Mouse (Mus musculus): Measurements from ENCODE around the gene Crim1. TPM values are rescaled to one million over a fixed set of nuclear protein-coding genes. Genes with fewer than 3 reads are reported as not detected.
A peak's percentile ranks its signal among the peaks of the same experiment; 100 is the strongest.

Gene Crim1
- total and polyA plus RNA-seq, 3 experiments, result 14.1 to 72.8 (median 21.9) TPM

- TF ChIP-seq GABPA (IDR thresholded peaks at IDR 0.05; ENCODE audit: insufficient replicate concordance, low read depth, low read length), result no peak
- no peak for TF ChIP-seq ETS1 (conservative IDR thresholded peaks at IDR 0.05; ENCODE audit: low read depth, low read length)
- no peak for TF ChIP-seq RAD21 (IDR thresholded peaks at IDR 0.05; ENCODE audit: low read depth, low read length)
- no peak for TF ChIP-seq MAX (IDR thresholded peaks at IDR 0.05; ENCODE audit: low read length)
- no peak for TF ChIP-seq CHD1 (IDR thresholded peaks at IDR 0.05; ENCODE audit: low read depth, low read length)
- TF ChIP-seq MAFK (IDR thresholded peaks at IDR 0.05; ENCODE audit: insufficient replicate concordance, low read length), result no peak
- TF ChIP-seq POLR2AphosphoS2 (IDR thresholded peaks at IDR 0.05; ENCODE audit: low read depth, low read length), result no peak
- TF ChIP-seq POLR2A (IDR thresholded peaks at IDR 0.05; ENCODE audit: low read depth, low read length), result no peak
- TF ChIP-seq CHD2 (IDR thresholded peaks at IDR 0.05; ENCODE audit: low read length), result no peak
- Histone ChIP-seq H3K9ac (ENCODE audit: insufficient read depth, low read depth) (no peak overlapping the region), H3K27ac (ENCODE audit: insufficient read depth, low read depth) (no peak overlapping the region), H3K9me3 (replicated peaks; ENCODE audit: low read length) (no peaks in the 10 kb centered on the region), H3K79me2 (replicated peaks; ENCODE audit: control insufficient read depth, extremely low read depth, insufficient read depth, poor library complexity, severe bottlenecking) (peaks cover 31% of the 10 kb centered on the region), H3K36me3 (replicated peaks in 1 of 2; ENCODE audit: control insufficient read depth in 1 of 2, insufficient read depth in 1 of 2, low read length in 1 of 2) (peaks cover 0 to 2% of the 10 kb centered on the region in 2 experiments), H3K4me2 (ENCODE audit: insufficient read depth, low read depth, poor library complexity, severe bottlenecking) (no peak overlapping the region), H3K4me1 (ENCODE audit: control insufficient read depth in 1 of 2, insufficient read depth in 2 of 2) (peaks cover 5 to 17% of the 10 kb centered on the region in 2 experiments; a peak in 3 of 4 replicates), H3K27me3 (replicated peaks) (no peaks in the 10 kb centered on the region), H3K4me3 (replicated peaks in 1 of 3; ENCODE audit: low read depth in 2 of 3, low read length in 2 of 3, poor library complexity in 1 of 3) (no peak overlapping the region)
- DNase-seq (ENCODE audit: extremely low read depth), result no peak
- in situ Hi-C loops (cut with MboI; ENCODE audit: low pct_ligation_motif_present, low pct_unique_long_range_greater_than_20kb, low sequenced_read_pairs) (loop anchor here (5.0 kb wide), 2 partner anchors 169 to 239 kb away; no protein-coding TSS in a partner anchor), dilution Hi-C loops (cut with MboI; ENCODE audit: extremely low pct_ligation_motif_present, extremely low pct_unique_long_range_greater_than_20kb, low sequenced_read_pairs) (no loop called here)
Measured at GRCm38 (mm10) chr17:78198140-78198539, 1.9 kb upstream of the Crim1 start.

- no peak overlapping the region for H3K4me3 ChIP-seq (replicated peaks in 1 of 3; ENCODE audit: low read depth in 2 of 3, low read length in 2 of 3, poor library complexity in 1 of 3)
- peaks cover 0 to 2% of the 10 kb centered on the region in 2 experiments for H3K36me3 ChIP-seq (replicated peaks in 1 of 2; ENCODE audit: control insufficient read depth in 1 of 2, insufficient read depth in 1 of 2, low read length in 1 of 2)
- H3K4me1 ChIP-seq (ENCODE audit: control insufficient read depth in 1 of 2, insufficient read depth in 2 of 2), result peaks cover 5 to 23% of the 10 kb centered on the region in 2 experiments; a peak in 3 of 4 replicates
- H3K79me2 ChIP-seq (replicated peaks; ENCODE audit: control insufficient read depth, extremely low read depth, insufficient read depth, poor library complexity, severe bottlenecking), result peaks cover 36% of the 10 kb centered on the region
- in situ Hi-C loops (cut with MboI; ENCODE audit: low pct_ligation_motif_present, low pct_unique_long_range_greater_than_20kb, low sequenced_read_pairs) (loop anchor here (5.0 kb wide), 2 partner anchors 168 to 238 kb away; no protein-coding TSS in a partner anchor), dilution Hi-C loops (cut with MboI; ENCODE audit: extremely low pct_ligation_motif_present, extremely low pct_unique_long_range_greater_than_20kb, low sequenced_read_pairs) (no loop called here)
- DNase-seq (ENCODE audit: extremely low read depth), result peak; percentile 24
- peak overlapping the region; percentile 45 for H3K4me2 ChIP-seq (ENCODE audit: insufficient read depth, low read depth, poor library complexity, severe bottlenecking)
- no peak for TF ChIP-seq NRF1 (IDR thresholded peaks at IDR 0.05; ENCODE audit: low read depth, low read length)
- no peak for TF ChIP-seq MAX (IDR thresholded peaks at IDR 0.05; ENCODE audit: low read length)
- no peak for TF ChIP-seq TBP (conservative IDR thresholded peaks at IDR 0.05; ENCODE audit: low read depth, low read length)
- TF ChIP-seq USF1 (IDR thresholded peaks at IDR 0.05; ENCODE audit: low read depth, low read length), result no peak
- TF ChIP-seq ELF1 (IDR thresholded peaks at IDR 0.05; ENCODE audit: low read depth, low read length), result no peak
- TF ChIP-seq ETS1 (conservative IDR thresholded peaks at IDR 0.05; ENCODE audit: low read depth, low read length), result no peak; the same call in 1 of the 2 replicates
- no peaks in the 10 kb centered on the region for H3K9me3 ChIP-seq (replicated peaks; ENCODE audit: low read length)
- H3K27ac ChIP-seq (ENCODE audit: insufficient read depth, low read depth), result no peak overlapping the region
- H3K27me3 ChIP-seq (replicated peaks), result no peaks in the 10 kb centered on the region
- peak overlapping the region; percentile 58; the same call in 1 of the 2 replicates for H3K9ac ChIP-seq (ENCODE audit: insufficient read depth, low read depth)
Measured at GRCm38 (mm10) chr17:78198820-78199219, 1.2 kb upstream of the Crim1 start.

- Histone ChIP-seq H3K4me2 (ENCODE audit: insufficient read depth, low read depth, poor library complexity, severe bottlenecking) (peak overlapping the region; percentile 45), H3K27ac (ENCODE audit: insufficient read depth, low read depth) (no peak overlapping the region), H3K27me3 (replicated peaks) (no peaks in the 10 kb centered on the region), H3K9ac (ENCODE audit: insufficient read depth, low read depth) (peak overlapping the region; percentile 58; the same call in 1 of the 2 replicates), H3K79me2 (replicated peaks; ENCODE audit: control insufficient read depth, extremely low read depth, insufficient read depth, poor library complexity, severe bottlenecking) (peaks cover 40% of the 10 kb centered on the region), H3K4me1 (ENCODE audit: control insufficient read depth in 1 of 2, insufficient read depth in 2 of 2) (peaks cover 5 to 28% of the 10 kb centered on the region in 2 experiments; a peak in 3 of 4 replicates), H3K4me3 (replicated peaks in 1 of 3; ENCODE audit: low read depth in 2 of 3, low read length in 2 of 3, poor library complexity in 1 of 3) (peak overlapping the region; percentile 64 to 69 (median 64)), H3K9me3 (replicated peaks; ENCODE audit: low read length) (no peaks in the 10 kb centered on the region), H3K36me3 (replicated peaks in 1 of 2; ENCODE audit: control insufficient read depth in 1 of 2, insufficient read depth in 1 of 2, low read length in 1 of 2) (peaks cover 0 to 6% of the 10 kb centered on the region in 2 experiments)
- no peak for DNase-seq (ENCODE audit: extremely low read depth)
- dilution Hi-C loops (cut with MboI; ENCODE audit: extremely low pct_ligation_motif_present, extremely low pct_unique_long_range_greater_than_20kb, low sequenced_read_pairs), result no loop called here
- no peak; the same call in 1 of the 2 replicates for TF ChIP-seq SIN3A (IDR thresholded peaks at IDR 0.05; ENCODE audit: low read length)
- peak; percentile 65; the same call in 1 of the 2 replicates for TF ChIP-seq CHD1 (IDR thresholded peaks at IDR 0.05; ENCODE audit: low read depth, low read length)
- no peak for TF ChIP-seq USF1 (IDR thresholded peaks at IDR 0.05; ENCODE audit: low read depth, low read length)
- TF ChIP-seq MXI1 (IDR thresholded peaks at IDR 0.05; ENCODE audit: low read depth, low read length), result 0 out of 2 replicates have a peak, but pooled peaks have one; percentile 2
- in situ Hi-C loops (cut with MboI; ENCODE audit: low pct_ligation_motif_present, low pct_unique_long_range_greater_than_20kb, low sequenced_read_pairs), result loop anchor here (5.0 kb wide), 2 partner anchors 168 to 238 kb away; no protein-coding TSS in a partner anchor
Measured at GRCm38 (mm10) chr17:78199231-78199625, 820 bp upstream of the Crim1 start.

Measured in CH12.LX (cell line).